Mouse (Mus musculus): ENCODE data around the gene Btbd17. TPM values are rescaled to one million over a fixed set of nuclear protein-coding genes. Genes with fewer than 3 reads are reported as not detected.

The Btbd17 gene
- polyA plus RNA-seq, 1 experiment from 2014 or later = 0.14 TPM

DNA sequence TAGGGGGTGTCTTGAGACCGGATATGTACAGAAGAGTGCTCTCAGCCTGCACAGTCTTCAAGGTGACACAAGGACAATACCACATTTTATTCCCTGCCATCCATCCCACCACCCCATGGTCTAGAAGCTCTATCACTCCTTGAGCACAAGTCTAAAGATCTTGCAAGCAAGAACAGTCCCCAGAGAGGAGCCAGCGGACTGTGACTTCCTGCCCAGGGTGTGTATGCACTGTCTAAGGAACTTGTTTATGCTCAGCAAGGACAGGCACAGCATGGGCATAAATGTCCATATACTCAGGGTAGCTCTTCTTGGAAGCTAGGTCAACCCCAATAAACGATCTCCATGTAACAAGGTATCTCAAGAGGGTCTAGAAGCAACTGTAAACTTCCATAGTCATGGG is 2.2 kb upstream of the Btbd17 start:
- H3K9me3 ChIP-seq (replicated peaks) = no peaks in the 10 kb centered on the region
- H3K27ac ChIP-seq = no peak overlapping the region
- peaks cover 46% of the 10 kb centered on the region for H3K27me3 ChIP-seq (ENCODE audit: low read depth, poor library complexity, severe bottlenecking)
- no peaks in the 10 kb centered on the region for H3K36me3 ChIP-seq
- no peak overlapping the region for H3K4me3 ChIP-seq
- DNase-seq (ENCODE audit: low spot score) = no peak
- WGBS = 88% methylated on average over 3 of the region's 3 CpGs
- H3K4me1 ChIP-seq = peaks cover 27% of the 10 kb centered on the region

DNA sequence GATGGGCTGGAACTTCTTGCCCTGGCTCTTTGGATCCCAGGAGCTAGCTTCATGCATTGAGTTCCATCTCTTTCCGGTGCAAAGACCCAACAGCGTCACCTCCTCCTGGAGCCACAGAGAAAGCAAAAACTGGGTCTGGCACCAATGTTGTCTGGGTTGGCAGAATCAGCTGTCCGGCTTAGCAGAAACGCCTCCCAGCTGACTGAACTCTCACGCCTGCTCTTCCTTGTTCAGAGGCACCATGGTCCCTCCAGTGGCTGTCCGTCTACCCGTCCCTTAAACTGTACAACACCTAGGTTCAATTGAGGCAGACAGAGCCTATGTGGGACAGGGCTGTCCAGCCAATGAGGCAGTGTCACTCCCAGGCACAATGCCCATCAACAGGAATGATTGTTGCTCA is 1.4 kb upstream of the Btbd17 start:
- no peaks in the 10 kb centered on the region for H3K9me3 ChIP-seq (replicated peaks)
- H3K4me3 ChIP-seq = no peak overlapping the region
- DNase-seq (ENCODE audit: low spot score) = no peak
- H3K27ac ChIP-seq = no peak overlapping the region
- H3K27me3 ChIP-seq (ENCODE audit: low read depth, poor library complexity, severe bottlenecking) = peaks cover 53% of the 10 kb centered on the region
- H3K4me1 ChIP-seq = peaks cover 23% of the 10 kb centered on the region
- H3K36me3 ChIP-seq = no peaks in the 10 kb centered on the region
- 90% methylated on average over 7 of the region's 7 CpGs for WGBS

DNA sequence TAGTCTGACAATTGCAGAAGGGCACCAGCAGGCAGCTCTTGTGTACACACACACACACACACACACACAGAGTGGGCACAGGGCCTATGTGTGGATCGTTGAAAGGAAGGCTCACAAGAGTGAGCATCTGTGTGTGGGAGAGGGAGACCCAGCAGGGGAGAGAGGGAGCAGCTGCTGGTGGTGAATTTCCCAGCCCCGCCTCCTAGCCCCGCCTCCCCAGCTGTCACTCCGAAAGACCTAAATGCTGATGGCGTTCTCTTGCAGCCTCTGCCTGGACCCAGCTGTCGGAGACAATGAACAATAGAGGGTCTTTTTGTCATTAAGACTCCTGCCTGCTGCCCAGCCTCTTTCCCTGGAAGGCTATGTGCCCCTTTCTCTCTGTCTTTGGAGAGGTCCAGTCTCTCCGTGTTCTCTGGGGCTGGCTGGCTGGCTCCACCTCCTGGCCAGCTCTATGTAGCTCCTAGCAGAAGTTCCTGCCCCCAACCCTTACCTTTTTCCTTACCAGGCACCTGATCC is 456 bp downstream of the Btbd17 start:
- Histone ChIP-seq H3K27ac (peak overlapping the region; percentile 39; the same call in 1 of the 2 replicates), H3K4me3 (peak overlapping the region; percentile 46), H3K36me3 (no peaks in the 10 kb centered on the region), H3K9me3 (replicated peaks) (no peaks in the 10 kb centered on the region), H3K4me1 (peaks cover 36% of the 10 kb centered on the region), H3K27me3 (ENCODE audit: low read depth, poor library complexity, severe bottlenecking) (peaks cover 71% of the 10 kb centered on the region)
- under 1% methylated on average over 7 of the region's 7 CpGs for WGBS
- peak; percentile 56 for DNase-seq (ENCODE audit: low spot score)

DNA sequence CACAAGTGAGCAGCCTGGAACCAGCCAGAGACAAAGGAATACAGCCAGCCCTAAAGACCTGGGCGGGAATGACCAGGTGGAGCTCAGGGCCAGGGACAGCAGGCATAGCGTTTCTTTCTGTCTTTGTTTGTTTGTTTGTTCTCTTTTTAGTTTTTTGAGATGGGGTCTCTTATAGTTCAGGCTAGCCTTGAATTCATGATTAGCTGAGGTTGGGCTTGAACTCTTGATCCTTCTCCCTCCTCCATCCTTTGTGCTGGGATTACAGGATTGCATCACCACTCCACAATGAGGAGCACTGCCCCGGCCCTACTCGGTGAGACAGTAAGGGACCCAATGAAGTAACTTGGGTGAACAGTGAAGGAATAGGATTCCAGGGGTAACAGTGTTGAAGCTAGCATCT is 1.1 kb downstream of the Btbd17 start:
- H3K27me3 ChIP-seq (ENCODE audit: low read depth, poor library complexity, severe bottlenecking) = peaks cover 77% of the 10 kb centered on the region
- H3K27ac ChIP-seq = no peak overlapping the region
- 53% methylated on average over 4 of the region's 4 CpGs for WGBS
- no peaks in the 10 kb centered on the region for H3K36me3 ChIP-seq
- peaks cover 36% of the 10 kb centered on the region for H3K4me1 ChIP-seq
- no peak for DNase-seq (ENCODE audit: low spot score)
- H3K4me3 ChIP-seq = no peak overlapping the region
- H3K9me3 ChIP-seq (replicated peaks) = no peaks in the 10 kb centered on the region

DNA sequence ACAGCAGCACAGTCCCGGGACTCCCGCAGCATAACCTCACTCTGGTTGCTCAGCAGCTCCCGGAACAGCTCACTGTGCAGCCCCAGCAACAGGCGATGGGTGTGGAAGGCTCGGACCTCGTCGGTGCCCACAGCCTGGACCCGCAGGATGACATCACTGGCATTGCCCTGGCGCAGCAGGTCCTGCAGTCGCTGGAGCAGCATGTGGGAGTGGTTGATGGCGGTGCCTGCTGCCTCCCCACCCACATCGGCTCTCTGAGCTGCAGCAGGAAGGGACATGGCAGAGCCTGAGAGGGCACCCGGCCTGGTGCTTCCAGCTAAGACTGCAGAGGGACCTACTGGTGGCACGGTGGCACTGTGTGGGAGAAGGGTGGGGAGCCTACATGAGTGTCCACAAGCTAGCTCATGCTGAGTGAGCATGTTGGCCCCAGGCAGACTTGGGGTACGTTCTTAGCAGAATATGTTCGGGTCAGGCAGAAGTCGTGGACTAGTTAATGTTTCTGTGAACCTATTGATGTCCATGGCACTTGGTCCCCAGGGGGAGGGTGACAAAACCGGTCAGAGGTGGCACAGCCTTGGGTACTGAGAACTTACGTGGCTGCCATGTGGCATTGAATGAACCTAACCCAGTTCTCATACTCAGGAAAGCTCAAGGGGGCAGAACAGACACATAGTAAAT is 1.7 kb downstream of the Btbd17 start:
- DNase-seq (ENCODE audit: low spot score) = no peak
- Histone ChIP-seq H3K4me1 (peaks cover 43% of the 10 kb centered on the region), H3K27ac (no peak overlapping the region)

DNA sequence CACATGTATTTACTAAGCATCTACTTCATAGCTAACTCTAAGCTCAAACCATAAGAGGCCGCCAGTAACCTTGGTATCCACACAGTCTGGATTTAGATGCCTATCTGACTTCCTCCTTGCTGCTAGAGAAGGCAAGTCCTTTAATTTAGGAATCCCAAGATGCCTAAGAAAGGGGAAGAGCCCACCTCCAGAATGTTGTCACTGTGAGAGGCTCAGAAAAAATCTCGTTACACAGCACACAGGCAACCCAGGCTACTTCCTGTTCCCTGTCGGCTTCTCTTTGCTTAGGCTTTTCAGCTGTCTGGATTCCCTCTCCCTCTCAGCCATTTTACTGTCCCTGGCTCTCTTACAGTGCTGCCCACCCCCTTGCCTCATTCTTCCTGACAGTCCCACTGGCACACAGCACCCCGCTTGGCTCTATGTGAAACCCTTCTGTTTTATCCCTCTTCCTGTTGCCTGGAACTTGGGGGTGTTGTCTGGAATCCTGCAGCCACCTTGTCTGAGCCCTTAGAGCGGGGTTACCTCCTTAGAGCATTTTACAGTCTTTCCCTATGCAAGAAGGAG is 2.7 kb downstream of the Btbd17 start:
- Histone ChIP-seq H3K9me3 (replicated peaks) (no peaks in the 10 kb centered on the region), H3K27ac (no peak overlapping the region), H3K4me3 (no peak overlapping the region), H3K4me1 (peaks cover 45% of the 10 kb centered on the region), H3K27me3 (ENCODE audit: low read depth, poor library complexity, severe bottlenecking) (peaks cover 94% of the 10 kb centered on the region), H3K36me3 (no peaks in the 10 kb centered on the region)
- 47% methylated on average over 5 of the region's 5 CpGs for whole genome bisulfite sequencing
- no peak for DNase-seq (ENCODE audit: low spot score)

More for the DNA sequence above, 1.7 kb downstream of the Btbd17 start:
- WGBS = 71% methylated on average over 19 of the region's 19 CpGs
- H3K36me3 ChIP-seq = no peaks in the 10 kb centered on the region
- H3K9me3 ChIP-seq (replicated peaks) = no peaks in the 10 kb centered on the region
- H3K4me3 ChIP-seq = no peak overlapping the region
- H3K27me3 ChIP-seq (ENCODE audit: low read depth, poor library complexity, severe bottlenecking) = peaks cover 84% of the 10 kb centered on the region

DNA sequence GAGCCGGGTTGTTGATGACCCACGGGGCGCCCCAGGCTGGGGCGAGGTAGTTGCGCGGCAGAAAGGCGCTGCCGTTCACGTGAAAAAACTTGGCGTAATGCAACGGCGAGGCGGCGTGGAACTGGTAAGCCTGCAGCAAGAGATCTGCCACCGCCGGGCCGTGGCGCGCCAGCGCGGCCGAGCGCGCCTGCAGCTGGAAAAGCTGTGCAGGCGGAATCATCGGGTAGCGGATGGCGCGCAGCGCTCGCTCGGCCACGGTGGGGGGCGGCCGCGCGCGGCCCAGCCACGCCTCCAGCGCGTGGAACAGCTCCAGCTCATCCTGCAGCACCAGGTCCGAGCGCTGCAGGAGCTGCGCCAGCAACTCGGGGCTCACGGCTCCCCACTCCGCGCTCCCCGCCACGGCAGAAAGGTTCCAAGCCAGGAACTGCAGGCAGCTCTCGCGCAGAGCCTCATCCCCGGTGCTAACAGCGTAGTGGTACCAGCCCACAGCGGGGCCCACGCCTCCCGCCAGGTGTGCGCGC is 3.8 kb downstream of the Btbd17 start:
- Histone ChIP-seq H3K4me1 (peaks cover 45% of the 10 kb centered on the region), H3K36me3 (no peaks in the 10 kb centered on the region), H3K9me3 (replicated peaks) (no peaks in the 10 kb centered on the region), H3K27ac (peak overlapping the region; percentile 27; the same call in 1 of the 2 replicates), H3K27me3 (ENCODE audit: low read depth, poor library complexity, severe bottlenecking) (peaks cover 100% of the 10 kb centered on the region), H3K4me3 (peak overlapping the region; percentile 54)
- WGBS = under 1% methylated on average over 58 of the region's 59 CpGs
- peak; percentile 60 for DNase-seq (ENCODE audit: low spot score)

DNA sequence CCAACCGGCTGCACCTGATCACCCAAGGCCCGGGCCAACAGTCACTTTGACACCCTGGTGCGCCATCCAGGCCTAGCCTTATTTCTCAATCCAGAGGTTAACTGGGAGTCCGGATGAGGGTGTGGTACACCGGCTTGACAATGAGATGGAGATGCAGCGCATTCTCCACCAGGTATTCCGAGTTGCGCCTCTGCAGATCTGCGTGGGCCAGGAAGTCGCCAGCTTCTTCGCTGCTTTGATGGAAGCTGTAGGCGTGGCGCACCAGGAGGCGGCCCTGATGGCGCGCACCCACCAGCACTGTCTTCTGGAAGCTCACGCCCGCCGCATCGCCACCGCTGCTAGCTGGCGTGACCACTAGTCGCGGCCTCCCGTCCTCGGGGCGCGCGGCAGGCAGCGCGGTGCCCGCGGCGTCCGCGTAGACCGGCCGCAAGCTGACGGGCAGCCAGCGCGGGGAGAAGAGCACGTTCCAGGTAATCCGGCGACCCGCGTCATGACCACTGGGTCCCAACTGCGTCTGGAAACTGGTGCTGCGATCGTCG is 4.3 kb downstream of the Btbd17 start:
- H3K4me1 ChIP-seq = peaks cover 48% of the 10 kb centered on the region

DNA sequence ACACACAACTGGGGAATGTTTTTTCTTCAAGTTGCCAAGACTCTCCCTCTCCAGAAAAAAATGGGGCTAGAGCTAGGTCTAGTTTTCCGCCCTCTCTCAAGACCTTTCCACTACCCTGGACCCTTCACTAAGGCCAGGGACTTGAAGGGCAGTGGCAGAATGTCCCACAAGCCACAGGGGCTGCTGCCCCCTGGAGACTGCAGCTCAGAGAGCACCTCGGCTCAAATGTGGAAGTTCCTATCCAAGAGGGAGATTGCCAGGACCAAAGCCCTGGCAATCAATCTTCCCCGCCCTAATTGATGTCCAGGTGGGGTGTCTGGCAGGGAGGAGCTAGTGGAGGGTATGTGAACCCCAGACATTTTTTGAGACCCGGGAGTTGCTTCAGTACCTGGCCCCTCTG is 4.9 kb downstream of the Btbd17 start:
- no peak overlapping the region for H3K4me3 ChIP-seq
- peaks cover 48% of the 10 kb centered on the region for H3K4me1 ChIP-seq
- no peak for DNase-seq (ENCODE audit: low spot score)
- peaks cover 100% of the 10 kb centered on the region for H3K27me3 ChIP-seq (ENCODE audit: low read depth, poor library complexity, severe bottlenecking)
- no peak overlapping the region for H3K27ac ChIP-seq
- no peaks in the 10 kb centered on the region for H3K9me3 ChIP-seq (replicated peaks)
- 13% methylated on average over 4 of the region's 4 CpGs for WGBS
- no peaks in the 10 kb centered on the region for H3K36me3 ChIP-seq

More for the DNA sequence above, 4.3 kb downstream of the Btbd17 start:
- WGBS = 3% methylated on average over 50 of the region's 50 CpGs
- DNase-seq (ENCODE audit: low spot score) = no peak
- Histone ChIP-seq H3K36me3 (no peaks in the 10 kb centered on the region), H3K4me3 (peak overlapping the region; percentile 54), H3K27me3 (ENCODE audit: low read depth, poor library complexity, severe bottlenecking) (peaks cover 100% of the 10 kb centered on the region), H3K9me3 (replicated peaks) (no peaks in the 10 kb centered on the region), H3K27ac (no peak overlapping the region)

DNA sequence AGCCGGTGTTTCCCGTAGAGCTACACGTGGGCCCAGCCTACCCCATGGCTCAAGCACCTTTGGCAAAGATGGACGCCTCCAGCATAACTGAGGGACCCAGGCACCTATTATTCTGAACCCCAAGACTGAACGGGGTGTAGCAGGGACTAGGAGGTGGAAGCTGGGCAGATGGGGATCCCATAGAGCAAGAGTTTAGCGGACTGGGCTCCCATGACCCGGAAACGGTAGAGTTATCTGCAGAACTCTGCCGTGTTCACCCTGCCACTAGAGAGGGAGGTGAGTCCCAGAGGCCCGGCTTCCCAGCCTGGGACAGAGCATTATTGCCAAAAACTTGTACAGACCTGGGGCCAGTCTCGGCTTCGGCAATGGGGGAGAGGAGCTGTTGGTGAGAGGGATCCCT is 5.6 kb downstream of the Btbd17 start:
- no peak overlapping the region for H3K4me3 ChIP-seq
- DNase-seq (ENCODE audit: low spot score) = no peak
- peaks cover 100% of the 10 kb centered on the region for H3K27me3 ChIP-seq (ENCODE audit: low read depth, poor library complexity, severe bottlenecking)
- no peak overlapping the region for H3K27ac ChIP-seq
- peaks cover 41% of the 10 kb centered on the region for H3K4me1 ChIP-seq
- H3K9me3 ChIP-seq (replicated peaks) = no peaks in the 10 kb centered on the region
- WGBS = 56% methylated on average over 12 of the region's 12 CpGs
- no peaks in the 10 kb centered on the region for H3K36me3 ChIP-seq

DNA sequence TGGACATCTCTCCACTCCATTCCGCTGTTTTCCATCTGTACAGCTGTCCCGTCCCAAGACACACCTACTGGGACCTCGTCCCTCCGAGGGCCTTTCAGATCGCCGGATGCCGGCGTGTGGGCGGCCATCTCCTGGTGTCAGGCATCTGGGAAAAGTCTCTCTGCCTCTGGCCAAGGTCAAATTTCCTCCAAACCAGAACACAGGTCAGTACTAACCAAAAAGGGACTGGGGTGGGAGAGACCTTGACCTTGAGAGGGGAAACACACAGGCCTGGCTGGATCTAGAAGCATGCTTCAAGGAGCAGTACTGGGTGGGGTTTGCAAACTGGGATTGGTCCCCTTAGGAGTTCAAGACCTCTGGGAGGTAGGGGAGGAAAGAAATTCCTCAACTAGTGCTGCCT is 6.0 kb downstream of the Btbd17 start:
- 50% methylated on average over 9 of the region's 9 CpGs for WGBS
- Histone ChIP-seq H3K36me3 (no peaks in the 10 kb centered on the region), H3K4me3 (no peak overlapping the region), H3K27ac (no peak overlapping the region), H3K9me3 (replicated peaks) (no peaks in the 10 kb centered on the region), H3K27me3 (ENCODE audit: low read depth, poor library complexity, severe bottlenecking) (peaks cover 100% of the 10 kb centered on the region), H3K4me1 (peaks cover 37% of the 10 kb centered on the region)
- no peak for DNase-seq (ENCODE audit: low spot score)

DNA sequence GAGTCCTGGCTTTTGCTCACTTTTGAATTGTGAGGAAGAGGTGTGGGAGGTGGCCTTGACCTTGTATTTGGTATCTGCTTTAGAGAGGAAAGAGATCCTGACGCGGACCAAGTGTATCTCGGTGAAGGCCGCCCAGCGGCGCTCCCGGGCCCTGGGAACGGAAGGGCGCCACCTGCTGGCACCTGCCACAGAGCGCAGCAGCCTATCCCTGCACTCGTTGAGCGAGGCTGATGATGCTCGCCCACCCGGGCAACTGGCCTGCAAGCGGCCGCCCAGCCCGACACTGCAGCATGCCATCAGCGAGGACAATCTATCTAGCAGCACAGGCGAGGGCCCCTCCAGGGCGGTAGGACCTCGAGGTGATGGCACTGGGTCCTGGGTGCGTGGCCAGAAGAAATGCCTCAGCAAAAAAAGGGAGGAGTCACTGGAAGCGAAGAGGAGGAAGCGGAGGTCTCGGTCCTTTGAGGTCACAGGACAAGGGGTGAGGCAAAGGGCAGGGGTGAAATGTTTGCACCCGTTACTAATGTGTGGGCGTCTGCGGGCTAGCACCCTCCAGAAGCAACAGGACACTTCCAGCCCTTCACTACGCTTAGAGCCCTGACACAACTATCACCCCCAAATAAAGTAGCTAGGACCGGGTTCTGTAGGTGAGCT is 6.6 kb downstream of the Btbd17 start:
- Histone ChIP-seq H3K4me3 (peak overlapping the region; percentile 31), H3K36me3 (no peaks in the 10 kb centered on the region), H3K9me3 (replicated peaks) (no peaks in the 10 kb centered on the region), H3K4me1 (peaks cover 37% of the 10 kb centered on the region), H3K27ac (no peak overlapping the region), H3K27me3 (ENCODE audit: low read depth, poor library complexity, severe bottlenecking) (peaks cover 100% of the 10 kb centered on the region)
- DNase-seq (ENCODE audit: low spot score) = peak; percentile 94
- 11% methylated on average over 30 of the region's 30 CpGs for WGBS

DNA sequence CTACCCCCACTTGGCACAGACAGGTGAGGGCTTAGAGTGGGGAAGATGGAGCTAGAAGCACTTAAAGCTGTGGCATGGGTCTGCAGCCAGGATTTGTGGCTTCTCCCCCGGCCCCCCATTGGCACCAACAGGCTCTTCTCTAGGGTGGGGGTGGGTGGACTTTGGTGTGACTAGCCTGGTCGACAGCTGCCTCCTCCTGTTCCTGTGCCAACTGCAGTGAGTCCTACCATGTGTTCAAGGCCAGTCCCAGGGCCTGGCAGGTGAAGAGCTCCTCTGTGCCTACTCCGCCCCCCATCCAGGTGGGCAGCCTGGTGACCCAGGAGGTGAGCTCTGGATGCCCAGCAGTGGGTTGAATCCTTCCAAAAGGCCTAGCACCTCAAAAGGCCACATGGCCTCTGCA is 8.1 kb downstream of the Btbd17 start:
- Histone ChIP-seq H3K27me3 (ENCODE audit: low read depth, poor library complexity, severe bottlenecking) (peaks cover 100% of the 10 kb centered on the region), H3K4me3 (no peak overlapping the region), H3K9me3 (replicated peaks) (no peaks in the 10 kb centered on the region), H3K36me3 (no peaks in the 10 kb centered on the region), H3K4me1 (peaks cover 32% of the 10 kb centered on the region), H3K27ac (no peak overlapping the region)
- 80% methylated on average over 3 of the region's 3 CpGs for WGBS
- DNase-seq (ENCODE audit: low spot score) = no peak
